Mouse (Mus musculus) frontal cortex, adult (tissue): ENCODE results near the gene Vmn2r41.
"Not testable (repeated sequence)": the region's sequence is repeated elsewhere in the genome, so short reads cannot be mapped to it uniquely, and the experiment has no call there.

Experiments
- ATAC-seq: cut with Nextera tagmentation; 2 replicates; pipeline ENCODE4 v1.9.2; 2017; ENCODE audit warnings: mild to moderate bottlenecking, moderate library complexity, mixed read lengths; ENCODE audit not compliant: low TSS enrichment

Gene Vmn2r41

DNA sequence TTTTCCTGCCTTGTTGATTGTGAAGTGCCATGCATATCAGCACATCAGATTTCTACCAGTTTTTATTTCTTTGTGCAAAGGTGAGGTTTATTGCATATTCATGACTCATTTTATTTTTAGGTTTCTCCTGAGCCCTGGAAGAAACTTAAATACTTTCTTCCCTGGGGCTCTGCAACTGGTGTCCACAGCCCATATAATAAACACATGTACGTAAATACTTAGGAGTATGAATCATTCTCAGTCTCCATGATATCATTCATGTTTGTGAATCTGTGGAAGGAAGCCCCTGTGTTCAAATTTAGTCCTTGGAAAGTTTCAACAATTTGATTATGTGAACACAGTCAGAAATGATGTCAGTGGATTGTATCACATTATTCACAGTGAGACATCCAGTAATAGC is at the start of gene Vmn2r41:
Gene Vmn2r41 (minus strand): TSS at position 101 of the 400 bp plus-strand sequence.
- not testable (repeated sequence) for ATAC-seq

DNA sequence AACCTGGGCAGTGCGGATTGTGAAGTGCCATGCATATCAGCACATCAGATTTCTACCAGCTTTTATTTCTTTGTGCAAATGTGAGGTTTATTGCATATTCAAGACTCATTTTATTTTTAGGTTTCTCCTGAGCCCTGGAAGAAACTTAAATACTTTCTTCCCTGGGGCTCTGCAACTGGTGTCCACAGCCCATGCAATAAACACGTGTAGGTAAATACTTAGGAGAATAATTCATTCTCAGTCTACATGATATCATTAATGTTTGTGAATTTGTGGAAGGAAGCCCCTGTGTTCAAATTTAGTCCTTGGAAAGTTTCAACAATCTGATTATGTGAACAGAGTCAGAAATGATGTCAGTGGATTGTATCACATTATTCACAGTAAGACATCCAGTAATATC is 38.8 kb upstream of the Vmn2r41 start, which contains the start of gene Vmn2r42:
Gene Vmn2r42 (minus strand): TSS at position 101 of the 400 bp plus-strand sequence.
- not testable (repeated sequence) for ATAC-seq

DNA sequence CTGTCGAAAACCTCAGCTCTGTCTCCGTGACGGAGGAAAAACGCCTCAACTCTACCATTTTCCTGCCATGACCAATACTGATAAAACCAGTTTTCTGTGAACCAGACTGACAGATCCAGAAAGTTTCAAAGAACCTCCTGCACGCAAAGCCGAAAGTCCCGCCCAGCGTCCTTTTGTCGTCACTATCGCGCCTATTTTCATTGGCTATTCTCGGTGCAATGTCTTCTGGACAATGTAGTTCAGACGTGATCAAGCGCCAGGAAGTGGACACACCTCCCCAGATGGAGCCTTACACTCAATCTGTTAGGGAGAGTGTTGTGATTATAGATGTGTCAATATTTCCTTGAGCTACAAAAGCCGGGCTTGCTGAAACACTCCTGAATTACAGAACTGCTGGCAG is 68.6 kb downstream of the Vmn2r41 start:
- not testable (repeated sequence) for ATAC-seq
